Mouse (Mus musculus) kidney, adult 8-10 months (tissue): ENCODE measurements around the gene Pcx.

Source experiments
- DNase-seq, 2 experiments: peaks; one replicate each; pipeline ENCODE4 v3.0.0; 2022

The Pcx gene

DNA sequence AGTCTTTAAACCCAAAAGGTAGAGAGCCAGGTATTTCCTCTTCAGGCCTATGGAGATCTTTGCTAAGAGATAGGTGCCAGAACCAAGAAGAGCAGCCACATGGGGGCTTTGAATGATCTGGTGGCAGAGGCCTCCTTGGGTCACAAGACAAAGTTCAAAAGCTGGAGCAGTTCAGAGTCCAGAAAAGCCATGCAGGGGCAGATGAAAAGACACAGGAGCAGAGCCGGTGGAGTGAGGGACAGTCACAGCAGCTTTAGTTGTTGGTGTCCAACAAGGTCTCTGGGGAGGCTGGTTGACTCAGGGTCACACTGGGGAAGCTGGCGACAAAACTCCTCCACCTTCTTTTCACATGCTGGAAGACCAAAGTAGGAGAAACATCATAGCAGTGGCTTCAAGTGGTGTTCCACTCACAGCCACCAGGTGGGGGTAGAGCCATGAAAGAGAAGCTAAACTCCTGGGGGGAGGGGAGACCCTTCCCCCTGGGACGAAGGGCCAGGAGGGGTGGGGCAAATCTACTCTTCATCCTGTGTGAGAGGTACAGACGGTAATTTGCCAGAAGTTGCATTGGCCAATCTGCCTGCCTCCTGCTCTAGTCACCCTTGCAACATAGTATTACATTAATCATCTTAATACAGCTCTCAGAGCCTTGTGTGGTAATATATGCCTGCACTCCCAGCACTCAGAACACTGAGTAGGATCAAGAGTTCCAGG lies 12.9 kb upstream of the Pcx start:
- DNase-seq = peak; percentile 56 to 81

DNA sequence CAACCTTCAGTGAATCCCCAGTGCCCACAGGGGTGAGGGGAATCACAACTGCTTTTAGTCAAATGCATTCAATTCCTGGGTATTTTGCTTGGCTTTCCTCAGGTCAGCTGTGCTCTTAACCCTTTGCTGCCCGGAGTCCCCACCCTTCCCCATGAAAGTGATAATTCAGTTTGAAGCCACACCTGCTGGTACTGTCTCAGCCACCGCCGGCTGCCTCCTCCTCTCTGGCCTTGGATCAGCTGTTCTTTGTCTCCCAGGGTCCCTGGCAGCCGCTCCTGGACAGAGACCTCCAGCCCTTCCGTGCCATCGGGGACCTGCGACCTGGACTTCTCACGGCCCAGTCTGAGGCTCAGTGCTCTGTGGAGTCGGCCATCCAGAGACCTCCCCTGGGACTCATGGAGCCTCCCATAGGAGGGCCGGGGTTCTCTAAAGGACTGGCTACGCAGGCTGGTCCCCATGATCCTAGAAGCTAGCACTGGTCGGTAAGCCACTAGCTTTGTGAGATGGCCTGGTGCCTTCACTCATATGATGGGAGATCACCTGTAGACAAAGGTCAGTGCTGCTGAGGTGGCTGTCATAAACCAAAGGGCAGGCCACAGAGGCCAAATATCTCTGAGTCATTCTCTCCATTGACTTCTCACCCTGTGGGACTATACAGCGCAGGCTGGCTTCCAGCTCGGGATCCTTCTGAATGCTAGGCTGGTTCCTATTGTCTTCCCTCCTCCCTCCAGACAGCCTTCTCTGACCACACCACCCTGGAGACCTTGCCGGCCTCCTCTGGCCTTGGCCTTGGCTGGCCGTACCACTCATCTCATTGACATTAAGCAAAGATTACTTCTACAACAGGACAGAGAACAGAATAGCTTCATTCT lies 12.0 kb upstream of the Pcx start, which contains the start of gene 2010003K11Rik:
TSS of gene 2010003K11Rik (minus strand) at position 522 of the 872 bp plus-strand sequence.
- peak in 1 of 2 experiments; percentile 40 for DNase-seq

GRCm38 (mm10) chr19:4502701-4503100 lies 7.6 kb upstream of the Pcx start:
- no peak for DNase-seq

- DNase-seq = no peak
Measured at GRCm38 (mm10) chr19:4504830-4505229, 5.4 kb upstream of the Pcx start.

DNA sequence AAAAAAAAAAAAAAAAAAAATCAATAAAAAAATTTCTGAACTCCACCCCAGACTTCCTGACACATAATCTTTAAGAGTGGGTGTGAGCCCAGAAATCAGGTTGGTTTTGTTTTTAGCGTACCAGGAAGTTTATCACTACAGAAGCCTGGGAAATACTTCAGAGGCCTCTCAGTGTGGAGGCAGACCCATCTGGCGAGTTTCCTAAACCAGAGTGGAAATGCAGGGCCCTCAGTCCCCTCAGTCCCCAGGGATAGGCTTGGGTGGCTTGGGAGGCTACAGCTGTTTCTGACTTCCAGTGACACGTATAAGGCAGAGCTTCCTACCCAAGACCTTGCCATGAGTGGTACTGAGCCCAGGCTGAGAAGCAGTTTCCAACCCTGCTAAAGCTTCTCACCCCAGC lies 2.5 kb upstream of the Pcx start:
- no peak for DNase-seq

DNA sequence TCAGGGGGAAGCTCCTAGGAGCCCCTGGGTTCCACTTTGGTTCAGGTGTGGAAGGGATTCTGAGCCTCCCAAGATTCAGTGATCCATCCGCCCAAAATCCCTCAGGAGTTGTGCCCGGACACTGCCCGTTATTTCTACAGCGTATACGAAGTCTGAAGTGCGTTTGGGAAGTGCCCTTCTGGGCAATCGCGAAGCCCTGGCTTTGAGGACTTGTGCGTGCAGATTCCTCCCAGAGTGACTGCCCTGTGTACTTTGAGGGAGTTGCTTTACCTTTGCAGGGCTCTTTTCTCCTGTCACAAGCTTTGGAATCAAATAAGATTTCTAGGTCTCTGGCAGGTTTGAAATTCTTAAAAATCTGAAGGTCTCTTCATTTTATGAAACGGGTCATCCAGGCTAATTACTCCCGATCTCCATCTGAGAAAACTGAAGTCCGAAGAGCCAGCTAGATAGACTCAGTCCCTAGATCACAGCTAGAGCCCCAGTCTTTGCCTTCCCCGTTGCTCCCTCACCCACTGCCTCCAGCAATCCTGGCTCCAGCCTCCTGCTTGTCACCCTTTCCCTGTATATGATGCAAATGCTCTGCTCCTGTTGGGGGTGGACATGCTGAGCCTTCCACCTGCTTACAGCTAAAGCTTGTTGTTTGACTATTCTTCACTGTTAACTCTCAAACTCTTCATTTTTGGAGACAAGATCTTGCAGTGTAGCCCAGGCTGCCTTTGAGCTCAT lies 1.0 kb downstream of the Pcx start:
- DNase-seq = no peak

DNA sequence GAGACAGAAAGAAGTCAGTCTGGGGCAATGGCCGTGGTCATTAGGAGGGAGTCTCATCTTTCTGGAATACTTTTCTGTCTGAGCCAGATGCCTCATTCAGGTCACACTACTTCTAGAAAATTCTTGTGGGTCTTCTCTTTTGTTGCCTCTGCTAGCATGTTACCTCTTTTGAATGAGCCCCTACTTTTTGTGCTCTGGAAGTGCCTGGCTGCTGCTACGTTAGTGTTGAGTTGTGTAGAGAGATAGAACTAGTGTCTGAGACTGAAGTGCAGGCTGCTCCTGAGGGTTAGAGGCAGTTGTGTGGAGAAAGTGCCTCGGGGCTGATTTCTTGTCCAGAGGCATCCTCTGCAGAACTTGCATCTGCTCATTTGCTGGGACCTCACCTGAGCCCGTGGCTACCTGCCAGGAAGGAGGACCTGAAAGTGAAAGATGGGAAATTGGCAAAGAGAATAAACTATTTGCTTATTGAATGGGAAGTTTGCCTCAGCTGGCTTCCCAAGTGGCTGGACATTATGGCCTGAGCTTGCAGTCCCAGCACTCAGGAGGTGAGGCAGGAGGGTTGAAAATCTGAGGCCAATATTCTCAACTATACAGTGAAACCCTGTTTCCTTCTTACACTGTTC lies 3.1 kb downstream of the Pcx start:
- DNase-seq = no peak

GRCm38 (mm10) chr19:4515746-4516145 lies 5.5 kb downstream of the Pcx start:
- DNase-seq = no peak

DNA sequence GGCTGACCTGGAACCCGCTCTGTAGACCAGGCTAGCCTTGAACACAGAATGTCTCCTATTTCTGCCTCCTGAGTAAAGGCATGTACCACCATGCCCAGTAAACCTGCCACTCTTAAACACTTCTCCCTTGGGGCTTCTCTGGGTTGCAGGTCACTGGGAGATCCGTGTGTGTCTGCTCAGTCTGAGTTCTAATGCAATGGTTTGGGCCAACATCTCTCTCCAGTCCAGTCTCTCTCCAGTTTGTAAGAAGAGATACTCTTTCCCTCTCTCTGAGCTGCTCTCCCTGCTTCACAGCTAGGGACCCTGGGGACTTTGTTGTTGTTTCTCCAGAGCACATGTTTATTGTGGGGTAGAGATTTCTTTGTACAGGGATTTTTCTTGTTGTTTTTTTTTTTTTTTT lies 6.0 kb downstream of the Pcx start:
- no peak for DNase-seq

DNA sequence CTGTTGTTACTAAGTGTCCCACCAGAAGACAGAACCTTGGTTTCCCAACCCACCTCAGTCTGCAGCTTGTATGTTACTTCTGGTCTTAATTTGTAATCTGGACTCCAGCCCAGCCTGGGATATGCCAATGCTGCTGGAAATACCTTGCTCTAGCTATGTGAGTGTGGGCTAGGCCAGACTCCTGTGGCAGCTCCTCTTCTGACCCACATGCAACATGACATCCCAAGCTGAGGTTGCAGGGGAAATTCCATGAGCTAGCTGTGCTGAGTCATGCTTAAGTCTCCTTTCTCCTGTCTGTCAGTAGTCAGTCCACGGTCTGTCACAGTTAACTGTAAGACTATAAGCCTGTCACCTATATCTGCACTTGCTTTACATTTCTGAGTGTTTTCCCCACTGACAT lies 7.2 kb downstream of the Pcx start:
- no peak for DNase-seq

DNA sequence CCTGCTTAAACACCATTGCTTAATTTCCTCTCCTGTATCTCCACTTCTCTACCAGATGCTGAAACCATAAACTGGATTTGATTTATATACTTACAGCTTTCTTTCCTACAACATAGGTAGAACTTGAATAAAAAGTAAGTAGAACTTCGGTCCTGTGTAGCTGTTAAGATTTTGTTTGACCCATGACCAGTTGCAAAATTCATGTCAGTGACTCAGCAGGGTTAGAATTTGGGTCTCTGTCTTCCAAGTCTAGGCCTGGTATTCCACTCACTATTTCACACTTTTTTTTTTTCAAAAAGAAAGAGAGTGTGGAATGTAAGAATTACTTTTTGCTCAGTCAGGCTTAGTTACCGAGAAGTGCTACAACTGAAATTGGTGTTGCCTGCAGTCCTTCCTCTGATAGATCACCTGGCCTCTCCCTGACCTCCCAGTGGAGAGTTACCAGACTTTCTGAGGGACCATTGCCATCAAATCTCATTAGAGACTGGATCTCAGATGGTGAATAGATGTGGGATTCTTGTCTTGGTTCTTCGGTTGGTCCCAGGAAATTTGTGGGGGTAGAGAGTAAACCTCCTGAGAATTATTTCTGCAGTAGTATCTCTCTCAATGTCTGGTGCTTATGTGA lies 11.3 kb downstream of the Pcx start:
- DNase-seq = no peak

GRCm38 (mm10) chr19:4534646-4535045 lies 24.4 kb downstream of the Pcx start:
- DNase-seq = no peak

- DNase-seq = no peak
Measured at GRCm38 (mm10) chr19:4535922-4536321, 25.6 kb downstream of the Pcx start.

- no peak for DNase-seq
Measured at GRCm38 (mm10) chr19:4536606-4537005, 26.3 kb downstream of the Pcx start.

GRCm38 (mm10) chr19:4540263-4540662 lies 30.0 kb downstream of the Pcx start:
- no peak for DNase-seq

- DNase-seq = peak in 1 of 2 experiments; percentile 36
Measured at GRCm38 (mm10) chr19:4540992-4541391, 30.7 kb downstream of the Pcx start.

- DNase-seq = no peak
Measured at GRCm38 (mm10) chr19:4542081-4542480, 31.8 kb downstream of the Pcx start.

DNA sequence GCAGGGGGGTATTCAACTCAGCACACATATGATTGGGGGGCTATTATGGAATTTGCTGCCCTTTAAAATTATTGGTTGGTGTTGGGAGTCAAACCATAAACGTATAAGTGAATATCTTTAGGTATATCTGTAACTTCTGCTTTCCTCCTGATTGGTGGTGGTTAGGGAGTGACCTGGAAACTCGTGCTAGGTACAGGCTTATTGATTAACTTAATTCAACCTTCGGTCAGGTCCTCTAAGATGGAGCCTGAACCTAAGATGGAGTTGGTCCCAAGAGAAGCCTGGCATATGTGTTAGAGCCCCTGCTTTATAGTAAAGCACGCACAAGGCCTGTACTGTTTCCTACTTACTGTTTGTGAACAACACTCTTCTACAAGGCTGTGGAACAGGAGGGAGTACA lies 34.8 kb downstream of the Pcx start:
- peak in 1 of 2 experiments; percentile 31 for DNase-seq

GRCm38 (mm10) chr19:4545841-4546240 lies 35.6 kb downstream of the Pcx start:
- DNase-seq = no peak

DNA sequence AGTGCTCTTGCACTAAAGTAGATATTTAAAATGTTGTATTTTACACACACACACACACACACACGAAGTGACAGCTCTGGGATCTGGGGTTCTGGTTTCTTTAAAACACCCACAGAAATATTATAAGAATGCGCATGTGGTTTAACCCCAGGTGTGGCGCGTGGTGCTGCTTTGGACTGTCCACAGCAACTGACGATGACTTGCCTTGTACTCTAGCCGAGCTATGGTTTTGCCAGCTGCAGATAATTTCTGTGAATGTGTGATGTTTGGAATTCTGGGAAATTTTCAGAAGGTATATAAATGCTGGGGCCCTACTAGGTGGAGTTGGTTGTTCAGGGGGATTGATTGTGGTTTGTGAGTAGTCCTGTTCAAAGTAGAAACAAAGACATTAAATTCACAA lies 37.5 kb downstream of the Pcx start:
- DNase-seq = no peak

DNA sequence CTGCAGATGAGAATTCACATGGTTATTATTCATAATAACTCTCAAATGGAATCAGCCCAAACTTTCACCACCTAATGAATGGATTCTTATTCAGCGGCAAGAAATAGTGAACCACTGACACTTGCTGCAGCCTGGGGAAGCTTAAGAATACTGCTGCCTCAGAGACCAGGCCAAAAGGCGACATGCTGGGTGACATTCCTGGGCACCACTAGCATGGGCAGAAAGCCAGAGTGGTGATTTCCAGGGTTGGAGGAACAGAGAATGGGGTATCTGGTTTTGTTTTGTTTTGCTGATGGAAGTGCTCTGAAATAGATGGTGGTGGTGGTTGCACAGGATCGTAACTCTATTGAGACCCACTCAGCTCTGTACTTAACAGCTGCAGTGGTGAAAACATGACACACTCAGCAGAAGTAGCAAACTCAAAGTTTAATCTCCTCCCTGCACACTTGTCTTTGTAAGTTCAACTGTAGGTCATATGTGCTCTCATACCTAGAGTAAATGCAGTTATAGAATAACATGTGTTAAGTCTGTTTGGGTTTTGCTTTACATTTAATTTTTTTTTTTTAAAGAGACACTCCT lies 38.1 kb downstream of the Pcx start:
- no peak for DNase-seq

GRCm38 (mm10) chr19:4554248-4554647 lies 44.0 kb downstream of the Pcx start:
- no peak for DNase-seq
